In the genomic region with DNA sequence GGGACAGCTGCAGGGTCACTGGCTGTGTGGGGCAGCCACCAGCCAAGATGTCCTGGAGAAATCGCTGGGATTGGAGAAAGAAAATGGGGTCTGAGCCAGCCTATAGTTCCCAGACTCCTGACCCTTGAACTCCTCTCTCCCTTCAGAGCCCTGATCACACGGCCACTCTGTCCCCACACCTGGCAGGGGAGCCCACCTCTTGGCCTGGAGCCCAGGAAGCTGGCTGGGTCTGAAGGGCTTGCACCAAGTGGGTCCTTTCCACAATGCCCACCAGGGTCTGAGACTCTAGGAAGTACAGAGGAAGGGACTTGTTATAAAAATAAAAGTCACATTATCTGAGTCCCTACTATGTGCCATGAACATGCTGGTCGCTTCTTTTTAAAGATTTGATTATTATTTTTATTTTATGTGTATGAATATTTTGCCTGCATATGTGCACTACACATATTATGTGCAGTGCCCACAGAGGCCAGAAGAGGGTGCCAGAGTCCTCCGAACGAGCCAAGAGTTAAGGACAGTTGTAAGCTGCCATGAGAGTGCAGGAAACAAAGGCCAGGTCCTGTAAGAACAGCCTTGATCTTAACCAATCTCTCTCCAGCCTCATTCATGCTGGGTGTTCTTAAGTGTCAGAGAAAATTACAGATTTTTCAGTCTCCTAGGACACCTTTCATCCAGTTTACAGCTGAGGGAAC, we compare ENCODE assay signal across 10 mouse cellular contexts. TPM values are rescaled to one million over a fixed set of nuclear protein-coding genes. Genes with fewer than 3 reads are reported as not detected.
DNase-seq lines count a peak whose midpoint lies in the region; ATAC-seq and TF ChIP-seq lines count a peak whose summit lies in the region.
"Had no signal": no experiment of that assay in that cellular context is flagged by ENCODE, and none has a peak within 500 bp of the region (broad histone marks: within the 10 kb centered on the region; RNA-seq: fewer than 3 reads in every experiment).

No protein-coding gene starts in this region.

- H3K4me1 ChIP-seq in kidney, embryonic 16.5 days (ENCODE audit: insufficient read depth, low read length) = peaks cover 5% of the 10 kb centered on the region
- H3K4me1 ChIP-seq in hindbrain, postnatal 0 days (ENCODE audit: insufficient read depth, low read length) = no peaks in the 10 kb centered on the region
- 0 out of 2 replicates have a peak, but pooled peaks cover 2% of the 10 kb centered on the region for H3K4me1 ChIP-seq in midbrain, embryonic 16.5 days (ENCODE audit: control insufficient read depth, insufficient read depth, low read length)

- DNase-seq in kidney, adult 11 months = peak; percentile 76
- DNase-seq in adrenal gland, postnatal 36 days = peak; percentile 79 to 82
- peak; percentile 84 for DNase-seq in hindbrain, postnatal 0 days (ENCODE audit: low spot score)
- peak; percentile 46 to 63 for DNase-seq in left cerebral cortex, postnatal 36 days (ENCODE audit: low spot score in 2 of 2)
- peak; percentile 39 to 54 for DNase-seq in spleen, postnatal 36 days (ENCODE audit: low spot score in 2 of 2)

- 19% methylated on average over 5 of the region's 5 CpGs for WGBS in kidney, embryonic 16.5 days
- WGBS in hindbrain, postnatal 0 days = 18% methylated on average over 5 of the region's 5 CpGs
- 14% methylated on average over 5 of the region's 5 CpGs for WGBS in midbrain, embryonic 16.5 days

- no peak for ATAC-seq in kidney, embryonic 16.5 days (ENCODE audit: low FRiP score, low TSS enrichment)
- ATAC-seq in erythroblast, adult 5-6 weeks (replicated peaks; ENCODE audit: low FRiP score, poor library complexity, severe bottlenecking) = peak; percentile 58; the same call in 1 of the 2 replicates
- ATAC-seq in hindbrain, postnatal 0 days = peak; percentile 25; the same call in 1 of the 2 replicates
- ATAC-seq in midbrain, embryonic 16.5 days = 0 out of 2 replicates have a peak, but pooled peaks have one; percentile 29

- TF ChIP-seq CTCF in hindbrain, postnatal 0 days (IDR thresholded peaks at IDR 0.05; ENCODE audit: low read depth) = peak; percentile 85

- H3K9me3 ChIP-seq in kidney, embryonic 16.5 days (ENCODE audit: low read length) = no peaks in the 10 kb centered on the region
- H3K9me3 ChIP-seq in hindbrain, postnatal 0 days (ENCODE audit: low read length) = no peaks in the 10 kb centered on the region
- no peaks in the 10 kb centered on the region for H3K9me3 ChIP-seq in midbrain, embryonic 16.5 days (replicated peaks; ENCODE audit: control insufficient read depth, low read length, poor library complexity, severe bottlenecking)
- H3K9me3 ChIP-seq: embryonic facial prominence, embryonic 15.5 days; neural tube, embryonic 12.5 days had no signal

- no peak overlapping the region for H3K4me3 ChIP-seq in kidney, embryonic 16.5 days (ENCODE audit: low read length)
- H3K4me3 ChIP-seq in hindbrain, postnatal 0 days (ENCODE audit: low read length) = no peak overlapping the region
- no peak overlapping the region for H3K4me3 ChIP-seq in midbrain, embryonic 16.5 days (ENCODE audit: low read depth, low read length)
- H3K4me3 ChIP-seq: embryonic facial prominence, embryonic 15.5 days; neural tube, embryonic 12.5 days had no signal

- H3K9ac ChIP-seq in kidney, embryonic 16.5 days (replicated peaks; ENCODE audit: low read length) = no peak overlapping the region
- H3K9ac ChIP-seq in hindbrain, postnatal 0 days (replicated peaks; ENCODE audit: low read length) = no peak overlapping the region
- H3K9ac ChIP-seq in midbrain, embryonic 16.5 days (ENCODE audit: low read depth, low read length) = no peak overlapping the region
- H3K9ac ChIP-seq: embryonic facial prominence, embryonic 15.5 days; neural tube, embryonic 12.5 days had no signal

- H3K27ac ChIP-seq in kidney, embryonic 16.5 days (ENCODE audit: low read length) = no peak overlapping the region
- H3K27ac ChIP-seq in hindbrain, postnatal 0 days = no peak overlapping the region
- H3K27ac ChIP-seq in midbrain, embryonic 16.5 days (ENCODE audit: low read length) = no peak overlapping the region
- H3K27ac ChIP-seq: embryonic facial prominence, embryonic 15.5 days; neural tube, embryonic 12.5 days had no signal

- H3K36me3 ChIP-seq in kidney, embryonic 16.5 days (ENCODE audit: insufficient read depth, low read length) = no peaks in the 10 kb centered on the region
- 0 out of 2 replicates have a peak, but pooled peaks cover 5% of the 10 kb centered on the region for H3K36me3 ChIP-seq in hindbrain, postnatal 0 days (ENCODE audit: insufficient read depth, low read length)
- no peaks in the 10 kb centered on the region for H3K36me3 ChIP-seq in midbrain, embryonic 16.5 days (ENCODE audit: control insufficient read depth, insufficient read depth, low read length)
- H3K36me3 ChIP-seq: embryonic facial prominence, embryonic 15.5 days; neural tube, embryonic 12.5 days had no signal

- no peak overlapping the region for H3K4me2 ChIP-seq in kidney, embryonic 16.5 days (replicated peaks; ENCODE audit: low read depth, low read length)
- no peak overlapping the region for H3K4me2 ChIP-seq in hindbrain, postnatal 0 days (ENCODE audit: low read depth, low read length)
- H3K4me2 ChIP-seq in midbrain, embryonic 16.5 days (ENCODE audit: low read length) = no peak overlapping the region
- H3K4me2 ChIP-seq: embryonic facial prominence, embryonic 15.5 days; neural tube, embryonic 12.5 days had no signal

- H3K27me3 ChIP-seq in kidney, embryonic 16.5 days (ENCODE audit: insufficient read depth, low read length) = peaks cover 20% of the 10 kb centered on the region
- H3K27me3 ChIP-seq in hindbrain, postnatal 0 days (ENCODE audit: insufficient read depth, low read length) = peaks cover 12% of the 10 kb centered on the region
- H3K27me3 ChIP-seq in midbrain, embryonic 16.5 days (ENCODE audit: control insufficient read depth, insufficient read depth, low read depth, low read length) = peaks cover 23% of the 10 kb centered on the region

- intact Hi-C loops in left cerebral cortex, postnatal 36 days (cut with DNase I) = loop anchor here (2.0 kb wide), 1 partner anchor 188 kb away; no protein-coding TSS in a partner anchor

RNA-seq across cellular contexts. Expression of gene Clcnka, which starts 11.3 kb away (rescaled TPM):
- 14.7 and 17.8 TPM in 2 replicates for polyA plus RNA-seq in kidney, embryonic 16.5 days (2015; fragmentation: Nextera tagmentation; extraction: Ambion mirVana)
- not detected for total RNA-seq in adrenal gland, postnatal 36 days (2021)
- total RNA-seq in erythroblast, adult 5-6 weeks (2015; ENCODE audit: low replicate concordance) = not detected in 2 replicates
- total RNA-seq in erythroblast, adult 5-6 weeks (2017; ENCODE audit: low replicate concordance) = not detected in 2 replicates
- total RNA-seq in hindbrain, postnatal 0 days (2014; rRNA removed) = 1.1 and 1.2 TPM in 2 replicates
- 0.95 and 0.98 TPM in 2 replicates for polyA plus RNA-seq in hindbrain, postnatal 0 days (2015; fragmentation: Nextera tagmentation; extraction: Ambion mirVana)
- total RNA-seq in left cerebral cortex, postnatal 36 days (2021) = not detected
- polyA plus RNA-seq in midbrain, embryonic 16.5 days (2015; fragmentation: Nextera tagmentation; extraction: Ambion mirVana) = 0.19 TPM in 1 of 2 replicates, not detected in the other
- polyA plus RNA-seq: neural tube, embryonic 12.5 days had no signal

RNA-seq across cellular contexts. Expression of gene Fam131c, which starts 19.2 kb away (rescaled TPM):
- polyA plus RNA-seq in kidney, embryonic 16.5 days (2015; fragmentation: Nextera tagmentation; extraction: Ambion mirVana) = 3.0 and 3.1 TPM in 2 replicates
- 1 to 10 TPM; 1.8 to 2.7 TPM for total RNA-seq in adrenal gland, postnatal 36 days (2021)
- total RNA-seq in erythroblast, adult 5-6 weeks (2015; ENCODE audit: low replicate concordance) = not detected in 2 replicates
- total RNA-seq in erythroblast, adult 5-6 weeks (2017; ENCODE audit: low replicate concordance) = not detected in 2 replicates
- 95.3 and 103 TPM in 2 replicates for total RNA-seq in hindbrain, postnatal 0 days (2014; rRNA removed)
- polyA plus RNA-seq in hindbrain, postnatal 0 days (2015; fragmentation: Nextera tagmentation; extraction: Ambion mirVana) = 41.7 and 46.3 TPM in 2 replicates
- total RNA-seq in left cerebral cortex, postnatal 36 days (2021) = 1 to 10 TPM; 3.1 TPM
- 39.5 and 50.1 TPM in 2 replicates for polyA plus RNA-seq in midbrain, embryonic 16.5 days (2015; fragmentation: Nextera tagmentation; extraction: Ambion mirVana)

RNA-seq across cellular contexts. Expression of gene Clcnkb, which starts 28.6 kb away (rescaled TPM):
- polyA plus RNA-seq in kidney, embryonic 16.5 days (2015; fragmentation: Nextera tagmentation; extraction: Ambion mirVana) = 34.2 and 48.4 TPM in 2 replicates
- not detected for total RNA-seq in adrenal gland, postnatal 36 days (2021)
- not detected in 2 replicates for total RNA-seq in erythroblast, adult 5-6 weeks (2015; ENCODE audit: low replicate concordance)
- total RNA-seq in erythroblast, adult 5-6 weeks (2017; ENCODE audit: low replicate concordance) = not detected in 2 replicates
- total RNA-seq in hindbrain, postnatal 0 days (2014; rRNA removed) = 5.0 TPM in 1 of 2 replicates, not detected in the other
- polyA plus RNA-seq in hindbrain, postnatal 0 days (2015; fragmentation: Nextera tagmentation; extraction: Ambion mirVana) = 0.19 and 0.38 TPM in 2 replicates
- under 1 TPM in 1 of 2 experiments, not detected in 1; 0.84 TPM for total RNA-seq in left cerebral cortex, postnatal 36 days (2021)
- not detected in 2 replicates for polyA plus RNA-seq in midbrain, embryonic 16.5 days (2015; fragmentation: Nextera tagmentation; extraction: Ambion mirVana)
- polyA plus RNA-seq: embryonic facial prominence, embryonic 15.5 days; neural tube, embryonic 12.5 days had no signal

RNA-seq across cellular contexts. Expression of gene Hspb7, which starts 33.3 kb away (rescaled TPM):
- 0.58 and 0.80 TPM in 2 replicates for polyA plus RNA-seq in kidney, embryonic 16.5 days (2015; fragmentation: Nextera tagmentation; extraction: Ambion mirVana)
- total RNA-seq in adrenal gland, postnatal 36 days (2021) = under 1 TPM; 0.33 to 0.46 TPM
- total RNA-seq in erythroblast, adult 5-6 weeks (2015; ENCODE audit: low replicate concordance) = not detected in 2 replicates
- total RNA-seq in erythroblast, adult 5-6 weeks (2017; ENCODE audit: low replicate concordance) = not detected in 2 replicates
- total RNA-seq in hindbrain, postnatal 0 days (2014; rRNA removed) = 0.32 TPM in 1 of 2 replicates, not detected in the other
- polyA plus RNA-seq in hindbrain, postnatal 0 days (2015; fragmentation: Nextera tagmentation; extraction: Ambion mirVana) = 0.06 and 0.08 TPM in 2 replicates
- total RNA-seq in left cerebral cortex, postnatal 36 days (2021) = under 1 TPM; 0.18 to 0.47 TPM
- not detected in 2 replicates for polyA plus RNA-seq in midbrain, embryonic 16.5 days (2015; fragmentation: Nextera tagmentation; extraction: Ambion mirVana)
- polyA plus RNA-seq: neural tube, embryonic 12.5 days had no signal

RNA-seq across cellular contexts. Expression of gene Srarp, which starts 48.7 kb away (rescaled TPM):
- polyA plus RNA-seq in kidney, embryonic 16.5 days (2015; fragmentation: Nextera tagmentation; extraction: Ambion mirVana) = not detected in 2 replicates
- total RNA-seq in adrenal gland, postnatal 36 days (2021) = not detected
- total RNA-seq in erythroblast, adult 5-6 weeks (2015; ENCODE audit: low replicate concordance) = not detected in 2 replicates
- total RNA-seq in erythroblast, adult 5-6 weeks (2017; ENCODE audit: low replicate concordance) = 0.70 TPM in 1 of 2 replicates, not detected in the other
- total RNA-seq in hindbrain, postnatal 0 days (2014; rRNA removed) = 5.8 and 9.9 TPM in 2 replicates
- polyA plus RNA-seq in hindbrain, postnatal 0 days (2015; fragmentation: Nextera tagmentation; extraction: Ambion mirVana) = 0.33 and 0.54 TPM in 2 replicates
- 1 to 10 TPM; 4.2 to 5.2 TPM for total RNA-seq in left cerebral cortex, postnatal 36 days (2021)
- 0.62 TPM in 1 of 2 replicates, not detected in the other for polyA plus RNA-seq in midbrain, embryonic 16.5 days (2015; fragmentation: Nextera tagmentation; extraction: Ambion mirVana)
- polyA plus RNA-seq: embryonic facial prominence, embryonic 15.5 days; neural tube, embryonic 12.5 days had no signal

Comparison
In these comparisons a context has a peak if more than half of its experiments do, and no peak if none do; other contexts are left out.
1. RNA of gene Fam131c, which starts 19.2 kb away (total RNA-seq): 95.3 to 103 TPM in hindbrain, postnatal 0 days; 3.1 TPM in left cerebral cortex, postnatal 36 days, 1.8 to 2.7 TPM in adrenal gland, postnatal 36 days and not detected in erythroblast, adult 5-6 weeks; every median in the first group is over 10 times any median in the second.
2. Peak in every context shown above with its lines, with median percentiles within 50 percentile points of each other: DNase-seq.